Mouse (Mus musculus): Measurements from ENCODE around the gene Mrto4.

Mrto4 gene

GRCm38 (mm10) chr4:139338145-139338544 lies 14.2 kb downstream of the Mrto4 start:
- DNase-seq = no peak

GRCm38 (mm10) chr4:139336822-139337483 lies 15.4 kb downstream of the Mrto4 start:
- peak; percentile 80 to 88 for DNase-seq

GRCm38 (mm10) chr4:139335507-139335906 lies 16.9 kb downstream of the Mrto4 start:
- DNase-seq = no peak

DNA sequence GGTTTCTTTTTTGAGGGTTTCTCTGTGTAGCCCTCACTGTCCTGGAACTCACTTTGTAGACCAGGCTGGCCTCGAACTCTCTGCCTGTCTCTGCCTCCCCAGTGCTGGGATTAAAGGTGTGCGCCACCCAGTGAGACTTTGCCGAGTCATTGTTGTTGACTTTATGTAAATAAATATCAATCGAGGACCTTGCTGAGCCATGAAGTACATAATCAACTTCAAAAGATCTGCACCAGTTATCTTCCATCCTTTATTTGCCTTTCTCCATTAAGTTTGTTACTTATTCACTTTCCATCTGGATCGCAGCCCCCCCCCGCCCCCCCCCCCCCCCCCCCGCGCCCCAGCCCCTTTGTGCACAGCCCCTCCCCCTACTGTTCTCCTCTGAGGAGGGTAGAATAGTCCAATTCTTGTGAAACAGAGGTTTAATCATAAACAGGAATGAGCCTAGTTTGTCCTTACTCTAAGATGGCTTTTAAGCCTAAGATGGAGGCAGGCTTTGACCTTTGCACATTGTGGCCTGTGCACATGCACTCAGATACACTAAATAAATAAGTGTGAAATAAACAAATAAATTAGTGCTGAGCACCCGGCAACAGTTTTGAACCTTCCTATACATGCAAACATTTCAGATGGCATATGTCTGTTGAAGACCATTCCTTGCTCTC lies 17.6 kb downstream of the Mrto4 start:
- DNase-seq = no peak

DNA sequence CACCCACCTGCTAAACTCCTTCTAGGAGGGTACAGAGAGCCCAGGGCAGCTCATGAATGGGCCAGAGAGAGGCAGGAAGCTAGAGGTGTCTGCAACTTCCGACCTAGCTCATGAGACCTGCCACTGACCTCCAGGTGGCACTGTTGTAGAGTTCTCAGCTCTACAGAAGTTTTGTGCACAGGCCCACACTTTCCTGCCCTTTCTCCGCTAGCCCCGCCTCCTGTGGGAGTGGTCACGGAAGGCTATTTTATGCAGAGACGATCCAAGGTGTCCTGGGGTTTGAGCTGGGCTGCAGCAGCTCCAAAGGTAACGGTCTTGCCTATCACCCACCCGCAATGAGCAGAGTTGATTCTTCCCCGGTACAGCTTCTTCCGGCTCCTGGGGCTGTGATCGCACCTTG lies 21.8 kb downstream of the Mrto4 start:
- peak; percentile 82 to 86 for DNase-seq

DNA sequence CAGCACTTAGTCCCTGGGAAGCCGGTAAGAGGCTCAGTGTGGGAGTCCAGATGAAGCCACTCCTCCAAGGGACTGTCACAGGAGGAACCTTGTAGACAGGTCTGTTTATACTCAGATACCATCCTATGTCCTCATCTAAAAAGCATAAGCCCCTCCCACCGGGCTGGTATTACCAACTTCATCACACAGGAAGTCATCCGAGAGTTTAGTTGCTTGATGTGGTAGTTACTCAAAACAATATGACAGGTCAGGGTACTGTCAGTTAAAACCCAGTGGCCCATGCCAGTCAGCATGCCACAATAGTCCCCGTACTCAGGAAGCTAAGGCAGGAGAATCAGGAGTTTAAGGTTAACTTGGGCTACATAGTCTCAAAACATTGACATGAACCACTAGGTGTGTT lies 32.6 kb downstream of the Mrto4 start:
- DNase-seq = no peak

DNA sequence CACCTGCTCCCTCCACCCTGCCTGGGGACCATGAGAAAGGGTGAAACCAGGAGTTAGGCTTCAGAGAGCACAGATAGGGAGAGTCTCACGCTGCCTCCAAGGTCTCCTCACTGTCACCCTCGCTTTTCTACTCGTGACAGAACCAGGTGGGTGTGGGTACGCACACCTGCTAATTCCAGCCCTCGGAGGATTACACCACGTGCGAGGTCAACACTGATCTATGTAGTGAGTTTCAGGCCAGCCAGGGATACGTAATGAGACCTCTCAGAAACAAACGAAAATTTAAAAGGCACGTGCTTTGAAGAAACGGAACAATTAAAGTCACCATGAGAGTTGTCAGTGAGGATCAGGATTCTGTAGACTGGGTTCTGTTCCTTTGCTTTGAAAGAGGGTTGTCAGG lies 33.9 kb downstream of the Mrto4 start:
- no peak for DNase-seq

GRCm38 (mm10) chr4:139312632-139313031 lies 39.7 kb downstream of the Mrto4 start:
- DNase-seq = peak in 1 of 2 experiments; percentile 52

DNA sequence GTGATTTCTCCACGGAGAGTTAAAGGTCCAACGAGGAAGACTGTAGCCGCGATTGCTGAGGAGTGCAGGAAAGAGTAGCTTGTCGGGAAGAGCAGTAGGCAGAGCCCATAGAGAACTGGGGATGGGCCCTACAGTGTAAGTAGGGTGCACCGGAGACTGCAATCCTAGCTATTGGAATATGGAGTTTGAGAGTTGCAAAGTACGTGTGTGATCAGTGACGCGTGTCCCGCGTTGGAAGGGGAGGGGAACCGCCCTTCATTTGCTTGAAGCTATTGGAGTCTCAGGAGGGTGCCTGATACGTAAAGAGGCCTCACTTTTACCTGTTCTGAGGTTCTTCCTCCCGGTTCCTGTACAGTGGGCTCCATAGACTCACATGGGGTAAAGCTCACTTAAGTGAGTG lies 40.7 kb downstream of the Mrto4 start:
- no peak for DNase-seq

- DNase-seq = no peak
Observed at GRCm38 (mm10) chr4:139310899-139311701, 41.3 kb downstream of the Mrto4 start.

DNA sequence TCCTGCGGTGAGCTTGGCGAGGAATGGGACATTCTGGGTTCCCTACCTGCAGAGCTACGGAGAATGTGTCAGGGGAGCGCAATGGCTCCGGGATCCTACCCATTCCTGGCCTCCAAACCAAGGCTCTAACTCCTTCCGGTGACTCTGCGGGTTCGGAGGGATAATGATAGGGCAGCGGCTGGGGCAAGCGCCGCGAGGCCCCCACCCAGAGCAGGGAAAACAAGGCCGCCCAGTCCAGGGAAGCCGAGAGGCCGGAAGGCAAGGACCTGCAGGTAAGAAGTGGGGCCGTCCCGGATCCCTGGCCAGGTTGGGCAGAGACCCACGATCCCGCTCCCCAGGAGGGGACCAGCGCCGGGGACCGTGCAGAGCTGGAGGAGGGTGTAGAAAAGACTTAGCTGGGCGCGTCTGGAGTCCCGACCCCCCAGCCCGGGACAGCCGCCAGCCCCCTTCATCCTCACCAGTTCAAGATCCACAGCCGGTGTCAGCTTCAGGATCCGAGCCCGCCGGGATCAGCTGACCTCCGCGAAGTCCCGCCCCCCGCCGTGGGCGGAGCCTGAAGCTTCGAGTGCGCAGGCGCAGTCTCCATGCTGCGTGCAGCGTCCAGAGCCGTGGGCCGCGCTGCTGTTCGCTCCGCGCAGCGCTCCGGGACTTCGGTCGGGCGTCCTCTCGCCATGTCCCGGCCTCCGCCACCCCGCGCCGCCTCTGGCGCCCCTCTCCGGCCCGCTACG lies 42.0 kb downstream of the Mrto4 start, which contains the start of the genes Pqlc2 and Akr7a5:
Gene Pqlc2 (minus strand): TSS at position 538 of the 728 bp plus-strand sequence.
Gene Akr7a5 (plus strand): TSS at position 574 of the 728 bp plus-strand sequence.
- peak; percentile 97 to 99 for DNase-seq

GRCm38 (mm10) chr4:139309651-139310050 lies 42.7 kb downstream of the Mrto4 start:
- DNase-seq = no peak

- DNase-seq = peak; percentile 49 to 55
Observed at GRCm38 (mm10) chr4:139307916-139308315, 44.5 kb downstream of the Mrto4 start.

GRCm38 (mm10) chr4:139305521-139305920 lies 46.9 kb downstream of the Mrto4 start:
- DNase-seq = no peak

DNA sequence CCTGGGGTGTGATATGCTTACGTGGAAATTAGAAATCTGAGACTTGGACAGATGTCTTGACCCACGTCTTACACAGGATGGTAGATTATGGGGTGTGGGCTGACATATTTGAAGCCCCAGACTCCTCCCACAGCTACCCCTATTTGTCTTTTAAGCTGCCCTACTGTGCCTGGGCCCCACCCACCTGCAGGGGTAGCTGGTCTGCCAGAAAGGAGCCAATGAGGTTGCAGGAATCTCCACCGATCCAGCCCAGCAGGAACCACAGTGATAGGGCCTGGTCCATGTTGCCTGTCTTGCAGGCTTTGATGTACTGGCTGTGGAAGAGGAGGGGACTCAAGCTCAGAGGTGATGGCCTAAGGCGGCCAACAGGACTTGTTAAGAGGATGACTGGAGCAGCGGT lies 50.1 kb downstream of the Mrto4 start:
- no peak for DNase-seq

- DNase-seq = no peak
Observed at GRCm38 (mm10) chr4:139301780-139302179, 50.6 kb downstream of the Mrto4 start.

DNA sequence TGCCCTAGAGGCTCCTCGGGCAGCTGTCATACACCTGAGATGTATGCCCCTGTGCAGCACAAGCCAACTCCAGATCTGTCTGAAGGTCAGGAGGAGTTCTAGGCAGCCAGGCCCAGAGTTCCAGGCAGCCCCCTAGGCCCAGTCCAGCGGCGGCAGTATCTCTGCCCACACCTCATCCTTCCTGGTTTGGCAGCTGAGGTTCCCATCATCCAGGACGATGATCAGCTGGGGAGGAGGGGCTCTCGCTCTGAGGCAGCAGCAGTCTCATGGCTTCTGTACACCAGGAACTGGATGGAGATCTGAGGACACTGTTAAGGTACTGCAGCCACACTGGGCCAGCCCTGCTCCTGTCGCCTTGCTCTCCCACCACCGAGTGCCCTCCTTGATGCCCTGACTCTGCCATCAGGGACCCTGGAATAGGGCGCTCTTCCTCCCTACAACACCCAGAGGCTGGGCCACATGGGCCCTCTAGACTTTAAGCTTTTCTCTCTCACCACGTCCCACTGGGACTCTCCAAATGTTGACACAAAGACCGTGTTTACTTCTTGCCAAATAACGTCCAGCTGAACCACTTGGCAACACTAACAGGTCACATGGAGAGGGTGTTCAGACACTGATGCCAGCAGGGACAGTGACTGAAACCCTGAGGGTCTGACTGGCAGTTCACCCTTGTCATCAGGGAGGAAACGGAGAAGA lies 53.6 kb downstream of the Mrto4 start:
- DNase-seq = peak; percentile 39 to 65

GRCm38 (mm10) chr4:139297566-139297965 lies 54.8 kb downstream of the Mrto4 start:
- DNase-seq = peak in 1 of 2 experiments; percentile 46

Data from lung, postnatal 4 days (tissue).